In the genomic region with DNA sequence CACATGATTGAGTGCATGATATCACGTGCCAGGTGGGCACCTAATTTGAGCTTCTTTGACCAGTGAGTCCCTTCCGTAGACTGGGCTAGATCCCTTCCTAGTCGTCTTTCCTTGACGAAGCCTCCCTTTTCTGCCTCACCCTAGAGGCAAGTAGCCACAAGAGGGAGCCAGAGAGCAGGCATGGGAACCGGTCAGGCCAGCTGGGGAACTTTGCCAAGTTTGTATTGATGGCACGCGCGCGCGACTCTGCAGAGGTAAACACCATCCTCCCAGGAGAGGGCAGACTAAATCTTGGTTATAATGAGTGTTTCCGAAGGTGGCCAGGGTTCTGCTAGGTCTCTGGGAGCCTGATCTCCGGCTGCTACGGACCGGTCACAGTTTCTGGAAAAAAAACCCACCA, we compare ENCODE assay signal across 8 mouse cellular contexts. TPM values are rescaled to one million over a fixed set of nuclear protein-coding genes. Genes with fewer than 3 reads are reported as not detected.
A peak's percentile ranks its signal among the peaks of the same experiment; 100 is the strongest.
DNase-seq lines count a peak whose midpoint lies in the region; ATAC-seq lines count a peak whose summit lies in the region.

No protein-coding gene starts in this region.

- no peak overlapping the region for H3K9ac ChIP-seq in lung, embryonic 15.5 days

- H3K4me2 ChIP-seq in lung, embryonic 15.5 days: peak overlapping the region; percentile 51

- no peaks in the 10 kb centered on the region for H3K36me3 ChIP-seq in lung, embryonic 15.5 days

- peak; percentile 92 for DNase-seq in MN1 (ENCODE audit: low spot score)
- peak; percentile 95 for DNase-seq in cerebellum, adult 8-10 months
- peak; percentile 95 for DNase-seq in layer of hippocampus, adult 9-10 months (ENCODE audit: low spot score)
- DNase-seq in ovary, postnatal 10 days (ENCODE audit: low spot score): peak; percentile 94
- peak; percentile 95 for DNase-seq in thymus, postnatal 25 days

- peak; percentile 61 for ATAC-seq in frontal cortex, adult (ENCODE audit: low TSS enrichment)
- ATAC-seq in hematopoietic stem cell, adult 5-6 weeks (replicated peaks in 1 of 2; ENCODE audit: insufficient read depth in 1 of 2, low FRiP score in 2 of 2, low TSS enrichment in 1 of 2, low read depth in 1 of 2, poor library complexity in 2 of 2, severe bottlenecking in 2 of 2): peak; percentile 74 to 82
- ATAC-seq in lung, embryonic 15.5 days (ENCODE audit: borderline replicate concordance, extremely low read depth, low FRiP score, low TSS enrichment): peak; percentile 29; the same call in 1 of the 2 replicates

- WGBS in lung, embryonic 15.5 days: 3% methylated on average over 14 of the region's 14 CpGs

- H3K4me3 ChIP-seq in lung, embryonic 15.5 days: peak overlapping the region; percentile 12; the same call in 1 of the 2 replicates

- no peaks in the 10 kb centered on the region for H3K9me3 ChIP-seq in lung, embryonic 15.5 days

- no peak overlapping the region for H3K27ac ChIP-seq in lung, embryonic 15.5 days

- H3K4me1 ChIP-seq in lung, embryonic 15.5 days: peaks cover 26% of the 10 kb centered on the region

- H3K27me3 ChIP-seq in lung, embryonic 15.5 days: peaks cover 47% of the 10 kb centered on the region

RNA-seq across cellular contexts. Expression of gene Tmc5, which starts 1.9 kb away (rescaled TPM):
- total RNA-seq in hematopoietic stem cell, adult 5-6 weeks (2017): not detected in 2 replicates
- 0.21 TPM in 1 of 2 replicates, not detected in the other for polyA plus RNA-seq in lung, embryonic 15.5 days (2015; fragmentation: Nextera tagmentation; extraction: Ambion mirVana)

RNA-seq across cellular contexts. Expression of gene Tmc7, which starts 10.7 kb away (rescaled TPM):
- 0.31 TPM in 1 of 2 replicates, not detected in the other for total RNA-seq in hematopoietic stem cell, adult 5-6 weeks (2017)
- polyA plus RNA-seq in lung, embryonic 15.5 days (2015; fragmentation: Nextera tagmentation; extraction: Ambion mirVana): 2.3 TPM in 2 replicates
